Mouse (Mus musculus) G1E (cell line): Measurements from ENCODE around the gene Smad3.

Experiments used
- CTCF ChIP-seq: IDR thresholded peaks from 2 replicates; pipeline ENCODE4 v1.5.1; 2012; ENCODE audit warnings: low read depth, low read length, inconsistent platforms, mixed read lengths
- POLR2AphosphoS5 ChIP-seq: IDR thresholded peaks from 2 replicates; pipeline ENCODE4 v1.6.1; 2012; ENCODE audit warnings: low read depth, low read length, inconsistent platforms; ENCODE audit not compliant: insufficient replicate concordance
- TAL1 ChIP-seq: conservative IDR thresholded peaks from 2 replicates; pipeline ENCODE4 v1.6.1; 2012; ENCODE audit warnings: low read depth, low read length, inconsistent platforms, mixed read lengths

GRCm38 (mm10) chr9:63612565-63613515 lies 145.0 kb downstream of the Smad3 start:
- TF ChIP-seq TAL1 (no peak), CTCF (no peak), POLR2AphosphoS5 (no peak)
